Mouse (Mus musculus): Measurements from ENCODE around the gene Itm2b. TPM values are rescaled to one million over a fixed set of nuclear protein-coding genes. Genes with fewer than 3 reads are reported as not detected.

The Itm2b gene
- polyA plus RNA-seq, 1 experiment from 2014 or later: 508 TPM

- WGBS: 81% methylated on average over 1 of the region's 1 CpGs
- Histone ChIP-seq H3K4me2 (no peak overlapping the region), H3K36me3 (ENCODE audit: poor library complexity, severe bottlenecking) (no peaks in the 10 kb centered on the region), H3K4me1 (peaks cover 3% of the 10 kb centered on the region; the same call in 1 of the 2 replicates), H3K27ac (no peak overlapping the region), H3K4me3 (no peak overlapping the region), H3K9ac (no peak overlapping the region), H3K9me3 (replicated peaks) (no peaks in the 10 kb centered on the region), H3K27me3 (no peaks in the 10 kb centered on the region)
- no peak for ATAC-seq
These were observed 26.6 kb upstream of the Itm2b start for GRCm38 (mm10) chr14:73411729-73412128.

GRCm38 (mm10) chr14:73410083-73410482 lies 25.0 kb upstream of the Itm2b start:
- no peak for ATAC-seq
- 79% methylated on average over 3 of the region's 3 CpGs for WGBS
- Histone ChIP-seq H3K27me3 (no peaks in the 10 kb centered on the region), H3K4me3 (no peak overlapping the region), H3K9me3 (replicated peaks) (no peaks in the 10 kb centered on the region), H3K9ac (no peak overlapping the region), H3K36me3 (ENCODE audit: poor library complexity, severe bottlenecking) (no peaks in the 10 kb centered on the region), H3K4me1 (no peaks in the 10 kb centered on the region), H3K27ac (no peak overlapping the region), H3K4me2 (no peak overlapping the region)

- no peaks in the 10 kb centered on the region for H3K9me3 ChIP-seq (replicated peaks)
- H3K36me3 ChIP-seq (ENCODE audit: poor library complexity, severe bottlenecking): no peaks in the 10 kb centered on the region
- H3K27me3 ChIP-seq: no peaks in the 10 kb centered on the region
- H3K27ac ChIP-seq: no peak overlapping the region
- H3K4me2 ChIP-seq: no peak overlapping the region
- no peaks in the 10 kb centered on the region for H3K4me1 ChIP-seq
- 85% methylated on average over 4 of the region's 4 CpGs for WGBS
- H3K4me3 ChIP-seq: no peak overlapping the region
- ATAC-seq: no peak
- no peak overlapping the region for H3K9ac ChIP-seq
These were observed 23.2 kb upstream of the Itm2b start for GRCm38 (mm10) chr14:73408223-73408845.

- 89% methylated on average over 3 of the region's 3 CpGs for WGBS
- Histone ChIP-seq H3K4me2 (no peak overlapping the region), H3K9ac (no peak overlapping the region), H3K9me3 (replicated peaks) (no peaks in the 10 kb centered on the region), H3K27me3 (no peaks in the 10 kb centered on the region), H3K27ac (no peak overlapping the region), H3K36me3 (ENCODE audit: poor library complexity, severe bottlenecking) (no peaks in the 10 kb centered on the region), H3K4me1 (peaks cover 5% of the 10 kb centered on the region; the same call in 1 of the 2 replicates), H3K4me3 (no peak overlapping the region)
- no peak for ATAC-seq
These were observed 18.9 kb upstream of the Itm2b start for GRCm38 (mm10) chr14:73404016-73404415.

- Histone ChIP-seq H3K27me3 (no peaks in the 10 kb centered on the region), H3K27ac (no peak overlapping the region)
- no peak for ATAC-seq
These were observed 18.3 kb upstream of the Itm2b start for GRCm38 (mm10) chr14:73403351-73403750.

GRCm38 (mm10) chr14:73402296-73403035 lies 17.4 kb upstream of the Itm2b start:
- H3K9me3 ChIP-seq (replicated peaks): no peaks in the 10 kb centered on the region
- H3K4me1 ChIP-seq: peaks cover 5% of the 10 kb centered on the region; the same call in 1 of the 2 replicates

More at GRCm38 (mm10) chr14:73403351-73403750, 18.3 kb upstream of the Itm2b start:
- H3K36me3 ChIP-seq (ENCODE audit: poor library complexity, severe bottlenecking): no peaks in the 10 kb centered on the region
- no peaks in the 10 kb centered on the region for H3K9me3 ChIP-seq (replicated peaks)
- H3K9ac ChIP-seq: no peak overlapping the region
- peaks cover 5% of the 10 kb centered on the region; the same call in 1 of the 2 replicates for H3K4me1 ChIP-seq
- no peak overlapping the region for H3K4me2 ChIP-seq
- H3K4me3 ChIP-seq: no peak overlapping the region
- 68% methylated on average over 5 of the region's 5 CpGs for WGBS

GRCm38 (mm10) chr14:73401408-73401807 lies 16.3 kb upstream of the Itm2b start:
- Histone ChIP-seq H3K27me3 (no peaks in the 10 kb centered on the region), H3K27ac (no peak overlapping the region), H3K4me3 (no peak overlapping the region), H3K4me1 (peaks cover 5% of the 10 kb centered on the region; the same call in 1 of the 2 replicates), H3K9ac (no peak overlapping the region), H3K9me3 (replicated peaks) (no peaks in the 10 kb centered on the region), H3K36me3 (ENCODE audit: poor library complexity, severe bottlenecking) (no peaks in the 10 kb centered on the region), H3K4me2 (no peak overlapping the region)
- WGBS: 81% methylated on average over 3 of the region's 3 CpGs
- no peak for ATAC-seq

More at GRCm38 (mm10) chr14:73402296-73403035, 17.4 kb upstream of the Itm2b start:
- Histone ChIP-seq H3K4me2 (no peak overlapping the region), H3K27ac (no peak overlapping the region), H3K27me3 (no peaks in the 10 kb centered on the region), H3K36me3 (ENCODE audit: poor library complexity, severe bottlenecking) (no peaks in the 10 kb centered on the region), H3K4me3 (no peak overlapping the region), H3K9ac (no peak overlapping the region)
- ATAC-seq: no peak
- 84% methylated on average over 11 of the region's 11 CpGs for WGBS

GRCm38 (mm10) chr14:73399866-73400618 lies 15.0 kb upstream of the Itm2b start:
- ATAC-seq: no peak
- 21% methylated on average over 15 of the region's 15 CpGs for WGBS
- H3K27ac ChIP-seq: no peak overlapping the region

GRCm38 (mm10) chr14:73398367-73398996 lies 13.4 kb upstream of the Itm2b start:
- H3K27ac ChIP-seq: no peak overlapping the region
- H3K9me3 ChIP-seq (replicated peaks): no peaks in the 10 kb centered on the region
- H3K9ac ChIP-seq: no peak overlapping the region
- no peak for ATAC-seq
- H3K36me3 ChIP-seq (ENCODE audit: poor library complexity, severe bottlenecking): no peaks in the 10 kb centered on the region
- H3K4me2 ChIP-seq: no peak overlapping the region
- WGBS: 76% methylated on average over 8 of the region's 8 CpGs
- no peaks in the 10 kb centered on the region for H3K27me3 ChIP-seq
- H3K4me3 ChIP-seq: no peak overlapping the region
- H3K4me1 ChIP-seq: peaks cover 5% of the 10 kb centered on the region; the same call in 1 of the 2 replicates

More at GRCm38 (mm10) chr14:73399866-73400618, 15.0 kb upstream of the Itm2b start:
- Histone ChIP-seq H3K4me1 (peaks cover 5% of the 10 kb centered on the region; the same call in 1 of the 2 replicates), H3K4me2 (no peak overlapping the region), H3K9ac (no peak overlapping the region), H3K4me3 (no peak overlapping the region), H3K36me3 (ENCODE audit: poor library complexity, severe bottlenecking) (no peaks in the 10 kb centered on the region), H3K9me3 (replicated peaks) (no peaks in the 10 kb centered on the region), H3K27me3 (no peaks in the 10 kb centered on the region)

GRCm38 (mm10) chr14:73395750-73396149 lies 10.7 kb upstream of the Itm2b start:
- Histone ChIP-seq H3K9me3 (replicated peaks) (no peaks in the 10 kb centered on the region), H3K9ac (no peak overlapping the region), H3K4me2 (no peak overlapping the region), H3K4me3 (no peak overlapping the region), H3K4me1 (peaks cover 5% of the 10 kb centered on the region; the same call in 1 of the 2 replicates), H3K27ac (no peak overlapping the region), H3K36me3 (ENCODE audit: poor library complexity, severe bottlenecking) (no peaks in the 10 kb centered on the region), H3K27me3 (no peaks in the 10 kb centered on the region)
- WGBS: 47% methylated on average over 5 of the region's 5 CpGs
- ATAC-seq: no peak

GRCm38 (mm10) chr14:73394263-73395006 lies 9.3 kb upstream of the Itm2b start:
- no peak for ATAC-seq
- no peaks in the 10 kb centered on the region for H3K4me1 ChIP-seq
- H3K4me2 ChIP-seq: no peak overlapping the region
- H3K9ac ChIP-seq: no peak overlapping the region
- no peak overlapping the region for H3K4me3 ChIP-seq
- H3K27ac ChIP-seq: no peak overlapping the region
- 82% methylated on average over 5 of the region's 5 CpGs for WGBS
- H3K36me3 ChIP-seq (ENCODE audit: poor library complexity, severe bottlenecking): no peaks in the 10 kb centered on the region
- H3K9me3 ChIP-seq (replicated peaks): no peaks in the 10 kb centered on the region
- H3K27me3 ChIP-seq: no peaks in the 10 kb centered on the region
